Mouse (Mus musculus) testis, adult 2 months (tissue): ENCODE measurements around the gene Top2b.

ENCODE experiments used
- CTCF ChIP-seq: fragments of 200-500 bp; IDR thresholded peaks from 2 replicates; pipeline ENCODE4 v1.5.1; 2012; ENCODE audit warnings: low read depth, mild to moderate bottlenecking, inconsistent platforms, low read length, moderate library complexity; ENCODE audit not compliant: control insufficient read depth, insufficient read depth, insufficient replicate concordance
- POLR2A ChIP-seq: fragments of 200-500 bp; IDR thresholded peaks from 2 replicates; pipeline ENCODE4 v1.6.1; 2012; ENCODE audit warnings: low read depth, mild to moderate bottlenecking, inconsistent platforms, low read length, moderate library complexity; ENCODE audit not compliant: control insufficient read depth

DNA sequence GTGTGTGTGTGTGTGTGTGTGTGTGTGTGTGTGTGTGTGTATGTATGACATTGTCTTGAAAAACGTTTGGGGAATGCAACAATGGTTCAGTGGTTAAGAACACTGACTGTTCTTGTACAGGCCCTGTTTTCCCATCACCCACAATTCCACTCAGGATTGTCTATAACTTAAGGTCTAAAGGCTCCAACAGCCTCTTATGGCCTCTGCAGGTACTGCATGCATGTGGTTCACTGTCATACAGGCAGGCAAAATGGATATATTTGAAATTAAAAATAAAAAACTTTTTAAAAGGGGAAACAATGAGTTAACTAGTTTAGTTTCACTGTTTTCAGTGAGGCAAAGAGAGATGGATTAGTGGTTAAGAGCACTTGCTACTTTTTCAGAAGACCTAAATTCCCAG, 39.8 kb upstream of the Top2b start:
- no peak for TF ChIP-seq POLR2A
- no peak for TF ChIP-seq CTCF
